Mouse (Mus musculus) embryonic fibroblast, embryonic 13.5 days (primary cell): ENCODE measurements around the gene Tnnt3.

Experiments
- CTCF ChIP-seq: IDR thresholded peaks from 2 replicates; pipeline ENCODE4 v1.5.1; 2011; ENCODE audit warnings: mild to moderate bottlenecking, control low read depth, low read length, moderate library complexity, borderline replicate concordance; ENCODE audit not compliant: insufficient read depth
- POLR2A ChIP-seq: IDR thresholded peaks from 2 replicates; pipeline ENCODE4 v1.6.1; 2011; ENCODE audit warnings: low read depth, mild to moderate bottlenecking, control low read depth, low read length, moderate library complexity

- peak; percentile 2; the same call in 1 of the 2 replicates for TF ChIP-seq POLR2A
- TF ChIP-seq CTCF: no peak
These were observed 39.8 kb upstream of the Tnnt3 start for GRCm38 (mm10) chr7:142458676-142459298.
